Mouse (Mus musculus): Measurements from ENCODE around the gene Ncbp3.

Gene Ncbp3

GRCm38 (mm10) chr11:73047542-73047996 is at the start of gene Ncbp3:
Ncbp3 (plus strand) TSS chr11:73047783.
- peak; percentile 97 for DNase-seq (ENCODE audit: low read depth)

- peak; percentile 54 for DNase-seq (ENCODE audit: low read depth)
Measured at GRCm38 (mm10) chr11:72998771-72999170, 48.8 kb upstream of the Ncbp3 start, which contains the start of gene P2rx1. P2rx1 (plus strand) TSS chr11:72999103.

- DNase-seq (ENCODE audit: low read depth), result peak; percentile 66
Measured at GRCm38 (mm10) chr11:73001029-73001428, 46.6 kb upstream of the Ncbp3 start.

- DNase-seq (ENCODE audit: low read depth), result peak; percentile 69
Measured at GRCm38 (mm10) chr11:73006377-73006776, 41.2 kb upstream of the Ncbp3 start.

- DNase-seq (ENCODE audit: low read depth), result no peak
Measured at GRCm38 (mm10) chr11:73007113-73007512, 40.5 kb upstream of the Ncbp3 start.

DNA sequence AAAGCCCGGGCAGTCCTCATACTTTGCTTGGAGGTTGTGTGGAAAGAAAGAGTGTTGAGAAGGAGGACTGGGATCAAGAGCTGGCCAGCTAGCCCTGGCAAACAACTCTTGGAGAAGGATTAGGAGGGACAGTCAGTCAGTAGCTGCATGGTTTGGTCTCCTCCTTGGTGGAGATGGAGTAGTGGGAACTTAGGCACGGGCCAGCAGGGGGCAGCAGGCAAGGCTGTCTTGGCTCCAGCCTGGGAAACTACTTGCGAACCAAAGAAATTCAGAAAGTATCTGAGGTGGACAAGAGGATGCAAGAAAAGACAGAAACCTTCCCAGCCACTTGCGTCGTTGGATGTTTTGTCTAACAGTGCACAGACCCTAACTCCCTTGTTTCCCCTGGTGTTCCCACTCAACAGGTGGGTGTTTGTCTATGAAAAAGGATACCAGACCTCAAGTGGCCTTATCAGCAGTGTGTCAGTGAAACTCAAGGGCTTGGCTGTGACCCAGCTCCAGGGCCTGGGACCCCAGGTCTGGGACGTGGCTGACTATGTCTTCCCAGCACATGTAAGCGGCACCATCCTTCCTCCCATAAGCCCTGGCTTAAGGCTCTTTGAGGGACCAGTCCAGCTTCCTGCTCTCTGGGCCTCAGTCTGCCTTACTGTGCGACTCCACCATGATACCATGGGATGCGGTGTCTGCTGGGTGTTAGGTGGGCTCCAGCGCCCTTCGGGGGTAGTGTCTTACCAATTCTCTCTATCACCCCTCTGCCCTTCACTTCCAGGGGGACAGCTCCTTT is 39.7 kb upstream of the Ncbp3 start:
- no peak for DNase-seq (ENCODE audit: low read depth)

DNA sequence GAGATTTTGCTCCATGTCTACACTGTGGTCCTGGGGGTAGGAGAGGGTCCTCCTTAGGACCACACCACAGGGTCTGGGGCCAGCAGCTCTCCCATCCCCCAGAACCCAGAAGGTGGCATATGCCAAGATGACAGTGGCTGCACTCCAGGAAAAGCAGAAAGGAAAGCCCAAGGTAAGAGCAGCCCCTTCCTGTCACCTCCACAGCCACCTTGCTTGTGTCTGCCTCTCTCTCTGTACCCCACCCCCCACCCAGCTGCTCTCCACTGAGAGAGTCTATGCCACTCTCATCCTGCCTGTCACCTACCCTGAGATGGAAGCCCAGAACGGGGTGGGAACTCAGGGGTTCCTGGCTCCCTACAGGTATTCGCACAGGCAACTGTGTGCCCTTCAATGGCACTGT is 38.8 kb upstream of the Ncbp3 start:
- no peak for DNase-seq (ENCODE audit: low read depth)

DNA sequence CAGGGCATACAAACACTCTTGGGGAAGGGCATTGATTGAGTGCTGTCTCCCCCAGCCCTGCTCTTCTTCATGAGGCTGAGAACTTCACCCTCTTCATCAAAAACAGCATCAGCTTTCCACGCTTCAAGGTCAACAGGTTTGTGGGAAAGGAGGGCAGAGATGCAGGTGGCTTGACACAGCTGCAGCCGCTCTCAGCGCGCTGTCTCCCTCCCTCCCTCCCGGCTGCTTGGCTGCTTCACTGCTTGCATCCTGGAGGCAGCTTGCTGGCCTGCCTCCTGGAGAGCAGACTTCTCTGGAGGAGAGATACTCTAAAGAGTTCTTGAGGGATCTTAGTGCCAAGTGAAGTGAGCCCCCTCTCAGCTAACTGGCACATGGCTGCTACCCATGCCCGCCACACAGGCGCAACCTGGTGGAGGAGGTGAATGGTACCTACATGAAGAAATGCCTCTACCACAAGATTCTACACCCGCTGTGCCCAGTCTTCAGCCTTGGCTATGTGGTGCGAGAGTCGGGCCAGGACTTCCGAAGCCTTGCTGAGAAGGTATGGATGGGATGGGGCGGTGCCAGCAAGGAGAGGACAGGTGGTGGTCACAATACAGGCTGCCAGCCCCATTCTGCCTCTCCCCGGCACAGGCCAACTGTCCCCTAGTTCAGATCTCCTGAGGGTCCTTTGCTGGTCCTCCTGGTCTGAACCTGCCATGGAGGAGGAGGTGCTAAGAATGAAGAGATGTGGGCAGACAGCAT is 37.9 kb upstream of the Ncbp3 start:
- DNase-seq (ENCODE audit: low read depth), result no peak

GRCm38 (mm10) chr11:73013981-73014380 is 33.6 kb upstream of the Ncbp3 start:
- no peak for DNase-seq (ENCODE audit: low read depth)

- DNase-seq (ENCODE audit: low read depth), result no peak
Measured at GRCm38 (mm10) chr11:73014831-73015344, 32.7 kb upstream of the Ncbp3 start.

- no peak for DNase-seq (ENCODE audit: low read depth)
Measured at GRCm38 (mm10) chr11:73015391-73016102, 32.0 kb upstream of the Ncbp3 start.

DNA sequence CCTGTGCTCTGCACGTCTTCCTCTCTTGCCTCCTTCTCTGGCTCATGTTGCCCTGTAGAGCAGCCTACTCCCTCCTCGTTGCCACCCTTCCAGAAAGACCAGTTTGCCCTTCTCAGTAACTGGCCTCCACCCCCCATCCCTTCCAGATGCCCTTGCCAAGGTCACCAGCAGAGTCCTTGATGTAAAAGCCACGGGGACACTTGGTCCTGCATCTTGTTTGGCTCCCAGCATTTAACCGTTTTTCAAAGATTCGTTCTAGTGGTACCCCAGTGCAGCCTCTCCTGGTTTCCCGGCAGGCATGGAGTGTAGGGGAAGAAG is 31.5 kb upstream of the Ncbp3 start:
- DNase-seq (ENCODE audit: low read depth), result no peak

DNA sequence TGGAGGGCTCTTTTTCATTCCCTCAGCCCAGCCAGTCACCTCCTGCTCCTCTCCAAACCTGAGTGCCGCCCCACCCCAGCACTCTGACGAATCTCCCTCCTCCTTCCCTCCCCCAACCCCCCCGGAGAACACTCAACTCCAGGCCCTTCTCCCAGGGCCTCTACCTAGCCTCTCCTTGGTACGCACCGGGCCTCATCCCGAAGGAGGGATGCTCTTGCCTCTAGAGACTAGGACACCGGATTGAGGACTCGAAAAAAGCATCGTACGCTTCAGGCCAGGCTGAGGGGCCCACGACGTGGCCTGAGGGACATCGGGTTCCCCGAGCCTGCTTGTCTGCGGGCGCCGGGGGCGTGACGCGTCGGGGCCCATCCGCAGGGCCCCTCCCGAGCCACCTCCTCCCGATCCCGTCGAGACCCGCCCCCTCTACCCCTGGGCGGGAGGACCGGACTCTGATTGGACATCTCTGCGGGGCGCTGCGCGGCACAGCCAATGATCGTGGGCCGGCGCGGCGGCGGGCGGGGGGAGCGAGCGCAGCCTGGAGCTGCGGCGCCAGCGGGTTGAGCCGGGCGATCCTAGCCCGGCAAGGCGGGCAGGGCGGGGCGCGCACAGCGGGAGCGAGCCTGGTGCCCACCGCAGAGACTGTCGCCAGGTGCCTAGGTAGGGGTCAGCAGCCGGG is 29.0 kb upstream of the Ncbp3 start, which contains the start of gene Camkk1:
Gene Camkk1 (plus strand): TSS at position 538 of the 676 bp plus-strand sequence.
- peak; percentile 86 for DNase-seq (ENCODE audit: low read depth)

DNA sequence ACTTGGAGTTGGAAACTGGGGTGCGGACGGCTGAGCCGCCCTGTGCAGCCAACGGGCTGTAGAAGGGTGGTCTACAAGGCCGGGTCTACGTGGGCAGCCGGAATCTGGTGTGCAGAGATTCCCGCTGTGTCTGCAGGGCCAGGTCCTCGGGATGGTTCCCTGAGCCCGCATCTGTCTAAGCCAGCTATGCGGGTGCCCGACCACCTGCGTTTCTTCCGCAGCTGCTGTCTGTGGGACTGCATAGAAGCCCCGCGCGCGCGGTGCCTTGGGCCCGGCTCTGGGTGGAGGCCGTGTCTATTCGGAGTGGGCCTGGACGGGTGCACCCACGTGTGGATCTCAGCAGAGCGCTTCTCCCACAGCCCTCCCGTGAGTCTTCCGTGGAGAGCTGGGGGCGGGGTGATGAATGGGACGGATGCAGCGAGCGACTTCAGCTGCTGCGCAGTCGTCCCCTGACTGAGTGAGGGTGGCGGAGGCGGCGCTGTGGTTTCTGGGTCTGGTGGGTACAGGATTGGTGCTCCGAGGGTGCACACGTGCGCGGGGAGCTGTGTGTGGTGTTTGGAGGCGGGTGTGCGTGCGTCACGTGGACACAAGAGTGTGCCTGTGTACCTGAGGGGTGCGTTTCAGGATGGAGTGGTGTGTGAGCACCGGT is 28.3 kb upstream of the Ncbp3 start:
- DNase-seq (ENCODE audit: low read depth), result peak; percentile 46

DNA sequence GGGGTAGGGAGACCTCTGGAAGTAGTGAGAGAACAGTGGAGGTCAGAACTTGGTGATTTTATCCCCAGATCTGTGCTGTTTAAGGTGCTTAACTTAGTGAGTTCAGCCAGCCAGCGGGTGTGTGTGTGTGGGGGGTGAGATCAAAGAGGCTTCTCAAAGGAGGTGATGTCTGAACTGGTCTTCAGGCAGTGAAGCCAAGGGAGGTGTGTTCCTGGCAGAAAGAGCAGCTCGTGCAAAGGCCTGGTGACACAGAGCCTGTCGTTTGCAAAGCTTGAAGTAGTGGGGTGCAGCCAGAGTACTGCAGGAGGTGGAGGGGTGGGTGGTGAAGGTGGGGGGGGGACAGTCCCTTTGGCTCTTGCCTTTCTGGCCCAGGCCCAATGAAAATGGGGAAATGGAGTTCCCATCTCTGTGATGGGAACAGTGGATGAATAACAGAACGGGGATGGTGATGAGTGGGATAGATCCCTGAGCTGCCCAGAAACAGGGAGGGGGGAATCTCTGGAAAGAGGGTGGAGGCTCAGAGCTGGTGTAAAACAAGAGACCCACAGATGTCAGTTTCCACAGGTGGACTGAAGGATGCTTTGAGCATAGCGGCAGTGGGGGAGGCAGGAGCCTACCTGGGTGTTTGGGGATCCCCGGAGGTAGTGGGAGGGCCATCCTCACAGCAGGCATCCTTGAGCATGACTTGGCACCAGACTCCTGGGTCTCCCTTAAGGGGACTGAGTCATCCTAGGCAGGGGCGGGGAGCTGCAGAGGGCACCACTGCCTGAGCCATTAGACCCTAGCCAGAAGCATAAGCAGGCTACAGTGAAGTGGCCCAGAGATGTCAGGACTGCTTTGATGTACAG is 26.4 kb upstream of the Ncbp3 start:
- no peak for DNase-seq (ENCODE audit: low read depth)

GRCm38 (mm10) chr11:73023099-73023498 is 24.5 kb upstream of the Ncbp3 start:
- DNase-seq (ENCODE audit: low read depth), result no peak

GRCm38 (mm10) chr11:73023827-73024226 is 23.8 kb upstream of the Ncbp3 start:
- DNase-seq (ENCODE audit: low read depth), result no peak

DNA sequence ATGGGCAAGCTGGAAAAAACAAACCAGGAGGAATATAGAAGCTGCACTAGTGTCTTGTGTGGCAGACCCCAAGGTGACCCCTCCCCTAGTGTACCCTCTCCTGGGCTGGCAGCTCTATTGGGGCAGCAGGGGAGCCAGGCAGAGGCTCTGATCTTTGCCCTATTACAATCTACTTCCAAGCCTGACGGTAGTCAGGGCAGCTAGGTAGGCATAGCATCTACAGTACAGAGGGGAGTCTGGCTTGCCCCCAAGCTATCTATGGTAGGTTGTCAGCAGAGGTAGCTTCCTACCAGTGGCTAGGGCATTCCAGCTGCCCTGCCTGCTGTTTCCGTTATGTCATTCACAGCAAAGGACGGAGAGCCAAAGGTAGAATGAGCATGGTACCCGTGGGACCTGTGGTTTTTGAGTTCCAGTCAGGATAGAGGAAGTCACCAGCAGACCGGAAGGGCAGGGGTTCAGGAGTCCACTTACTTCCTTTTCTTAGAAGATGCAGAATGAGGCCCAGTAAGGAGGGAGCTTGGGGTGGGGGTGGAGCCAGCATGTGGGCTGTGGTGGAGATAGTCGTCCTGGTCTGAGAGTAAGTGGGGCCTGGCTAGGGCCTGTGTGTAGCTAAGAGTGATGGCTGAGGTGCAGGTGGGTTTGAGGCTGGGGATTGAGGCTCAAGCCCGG is 23.2 kb upstream of the Ncbp3 start:
- peak; percentile 69 for DNase-seq (ENCODE audit: low read depth)

DNA sequence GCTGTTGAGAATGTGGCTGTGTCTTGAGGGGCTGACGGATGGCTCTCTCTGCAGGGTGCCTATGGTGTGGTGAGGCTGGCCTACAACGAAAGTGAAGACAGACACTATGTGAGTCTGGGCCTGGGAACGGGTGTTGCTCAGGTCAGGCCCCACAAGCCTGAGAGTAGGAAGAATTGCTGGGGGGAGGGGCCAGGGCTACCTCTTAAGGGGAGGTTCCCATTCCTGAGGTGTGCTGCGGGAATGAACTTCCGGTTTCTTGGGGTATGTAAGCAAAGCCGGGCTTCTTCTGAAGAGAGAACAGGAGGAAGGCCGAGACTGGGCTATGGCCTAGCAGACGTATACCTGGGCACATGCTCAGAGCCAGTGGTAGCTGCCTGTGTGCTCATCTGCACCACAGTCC is 20.6 kb upstream of the Ncbp3 start:
- DNase-seq (ENCODE audit: low read depth), result no peak
